Mouse (Mus musculus) embryo, embryonic 11.5 days (tissue): ENCODE results near the gene Insl6.

Source experiments
- DNase-seq: peaks from one replicate; pipeline ENCODE4 v3.0.0-alpha.2; 2012; ENCODE audit warnings: low read depth, low spot score

Gene Insl6

DNA sequence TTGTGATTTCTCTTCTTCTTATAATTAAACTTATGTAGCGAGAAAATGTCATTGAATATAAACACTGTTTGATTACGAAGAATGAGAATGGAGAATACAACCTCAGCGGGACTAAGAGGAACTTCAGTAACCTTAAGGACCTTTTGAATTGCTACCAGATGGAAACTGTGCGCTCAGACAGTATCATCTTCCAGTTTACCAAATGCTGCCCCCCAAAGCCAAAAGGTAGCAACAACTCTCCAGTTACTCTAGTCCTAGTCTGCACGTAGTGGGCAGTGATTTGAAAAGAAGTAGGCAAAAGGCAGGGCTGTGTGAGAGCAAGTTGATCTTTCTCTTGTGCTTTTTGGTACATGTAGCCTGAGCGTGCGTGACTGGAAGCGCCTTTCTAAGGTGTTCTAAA, 37.3 kb downstream of the Insl6 start:
- no peak for DNase-seq

DNA sequence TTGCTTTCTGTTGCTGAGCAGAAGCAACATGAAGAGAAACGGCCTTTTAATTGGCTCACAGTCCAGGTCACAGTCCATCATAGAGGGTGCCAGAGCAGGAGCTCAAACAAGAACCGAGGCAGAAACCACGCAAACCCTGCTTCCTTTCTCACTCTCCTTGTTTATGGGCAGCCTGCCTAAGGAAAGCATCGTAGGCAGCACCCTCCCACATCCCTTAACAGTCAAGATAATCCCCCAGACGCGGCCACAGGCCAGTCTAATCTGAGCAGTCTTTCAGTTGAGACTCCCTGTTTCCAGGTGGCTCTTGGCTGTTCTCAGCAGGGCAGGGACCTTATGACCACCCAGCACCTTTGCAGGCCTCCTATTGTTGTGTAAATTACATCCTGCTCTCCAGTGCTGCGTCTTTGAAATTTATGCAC, 39.7 kb downstream of the Insl6 start:
- DNase-seq = no peak

DNA sequence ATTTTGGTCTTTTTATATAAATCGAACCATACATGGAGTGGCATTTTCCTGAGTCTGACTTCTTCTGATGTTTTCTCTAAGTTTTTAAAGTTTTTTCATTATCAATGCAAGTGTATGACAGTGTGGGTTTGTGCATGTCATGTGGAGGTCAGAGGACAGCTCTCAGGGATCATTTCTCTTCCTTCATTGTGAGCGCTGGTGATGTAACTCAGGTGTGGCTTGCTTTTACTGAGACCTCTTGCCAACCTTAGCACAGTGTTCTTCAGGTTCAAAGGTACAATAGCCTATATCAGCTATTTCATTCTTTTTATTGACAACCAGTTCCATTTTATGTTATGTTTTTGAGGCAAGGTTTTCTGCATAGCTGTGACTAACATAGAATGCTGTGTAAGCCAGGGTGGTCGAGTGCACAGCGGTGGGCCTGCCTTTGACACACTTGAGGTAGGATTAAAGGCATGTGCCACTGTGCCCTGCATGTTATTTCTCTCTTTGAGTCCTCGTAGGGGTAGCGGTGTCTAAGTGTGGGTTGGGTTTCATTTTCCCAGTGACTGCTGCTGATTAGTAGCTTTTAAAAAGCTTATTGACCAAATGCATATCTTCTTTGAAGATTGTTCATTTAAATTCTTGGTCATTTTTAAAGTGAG, 46.1 kb downstream of the Insl6 start:
- no peak for DNase-seq

DNA sequence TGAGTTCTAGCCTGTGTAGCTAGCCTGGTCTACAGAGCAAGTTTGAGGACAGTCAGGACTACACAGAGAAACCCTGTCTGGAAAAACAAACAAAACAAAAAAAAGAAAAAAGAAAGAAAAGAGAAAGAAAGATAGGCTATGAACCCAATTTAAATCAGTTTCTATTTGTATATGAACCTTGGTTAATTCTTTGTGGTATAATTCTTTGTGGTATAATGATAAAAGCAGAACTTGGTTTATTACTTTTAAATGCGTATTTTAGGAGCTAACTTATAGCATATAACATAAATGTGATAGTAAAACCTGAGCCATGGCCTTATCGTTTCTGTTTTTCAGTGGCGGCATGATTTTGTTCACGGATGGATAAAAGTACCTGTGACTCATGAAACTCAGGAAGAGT, 48.7 kb downstream of the Insl6 start:
- DNase-seq = no peak

DNA sequence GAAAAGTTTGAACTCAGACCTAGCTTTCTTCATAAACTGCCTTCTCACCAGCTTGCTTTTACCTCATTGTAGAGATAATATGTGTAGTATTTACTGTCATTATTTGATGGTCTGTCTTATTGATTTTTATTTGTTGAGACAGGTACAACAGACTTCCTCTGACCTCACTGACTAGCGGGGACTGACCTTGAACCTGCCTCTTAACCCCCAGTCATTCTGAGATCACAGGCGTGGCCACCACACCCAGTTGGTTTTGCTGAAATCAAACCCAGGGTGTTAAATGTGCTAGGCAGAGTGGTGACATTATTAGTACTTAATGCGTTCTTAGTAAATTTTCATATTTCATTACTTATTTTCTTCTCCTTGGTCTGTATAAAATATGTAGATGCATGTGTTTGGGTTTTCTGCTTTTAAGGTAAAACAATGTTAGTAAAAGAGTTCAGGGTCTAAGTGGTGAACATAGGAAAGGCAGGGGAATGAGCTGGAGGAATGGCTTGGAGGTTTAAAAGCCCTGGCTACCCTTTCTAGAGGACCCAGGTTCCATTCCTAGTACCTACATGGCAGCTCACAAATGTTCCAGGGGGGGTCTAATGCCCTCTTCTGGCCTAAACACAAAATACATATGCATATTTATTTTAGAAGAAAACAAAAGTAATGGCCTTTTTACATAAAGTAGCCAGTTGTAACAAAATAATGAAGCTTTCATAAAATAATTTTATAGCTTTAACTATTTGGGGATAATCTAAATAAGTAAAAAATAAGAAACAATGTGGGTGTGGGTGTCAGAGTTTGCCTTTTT, 52.9 kb downstream of the Insl6 start:
- DNase-seq = no peak
